Mouse (Mus musculus): ENCODE measurements around the gene 4933415F23Rik.

DNA sequence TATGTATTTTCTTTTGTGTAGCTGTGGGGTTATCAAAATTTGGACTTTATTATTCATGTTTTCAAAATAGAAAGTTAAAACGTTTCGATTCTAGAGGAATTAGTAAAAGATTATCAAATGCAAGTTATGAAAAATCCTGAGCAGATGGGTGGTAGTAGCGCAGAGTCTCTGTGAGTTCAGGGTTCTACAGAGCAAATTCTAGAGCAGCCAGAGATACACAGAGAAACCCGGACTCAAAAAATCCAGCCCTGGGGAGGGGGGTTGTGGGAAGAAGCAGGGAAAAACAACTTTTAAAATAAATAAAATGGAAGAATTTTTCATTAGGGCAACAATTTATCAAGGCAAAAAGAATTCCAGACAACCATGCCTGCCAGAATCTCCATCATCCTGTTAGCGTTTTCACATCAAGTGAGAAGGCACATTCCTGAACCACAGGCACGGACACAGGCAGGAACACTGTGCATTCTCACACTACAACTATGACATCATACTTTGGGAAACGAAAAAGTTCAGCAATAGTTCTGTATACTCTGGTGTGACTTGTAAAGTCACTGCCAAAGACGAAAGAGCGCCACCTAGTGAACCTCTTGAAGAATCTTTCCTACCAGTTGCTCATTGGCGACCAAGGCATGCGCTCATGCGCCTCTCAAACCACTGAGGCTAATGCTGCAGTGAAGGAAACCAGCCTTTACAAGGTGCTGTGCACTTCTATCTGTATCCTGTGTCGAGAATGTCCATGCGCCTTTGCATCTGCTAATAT is 40.3 kb downstream of the 4933415F23Rik start:
- no peak for TF ChIP-seq CTCF (IDR thresholded peaks at IDR 0.05; ENCODE audit: insufficient read depth, low read depth, low read length)
- TF ChIP-seq POLR2A (IDR thresholded peaks at IDR 0.05; ENCODE audit: insufficient read depth, low read depth, low read length), result no peak
